Mouse (Mus musculus) layer of hippocampus, adult 2 months (tissue): ENCODE measurements around the gene Pfkp. TPM values are rescaled to one million over a fixed set of nuclear protein-coding genes. Genes with fewer than 3 reads are reported as not detected.
A peak's percentile ranks its signal among the peaks of the same experiment; 100 is the strongest.

Experiments
- DNase-seq, 2 experiments: peaks; one replicate each; pipeline ENCODE4 v3.0.0; 2022; ENCODE audit warnings: low spot score in 2 of 2
- H3K27ac ChIP-seq: fragments of 200-600 bp; 2 replicates; pipeline ENCODE4 v1.8.1; 2022
- H3K4me3 ChIP-seq: fragments of 200-600 bp; 2 replicates; pipeline ENCODE4 v1.8.1; 2022; ENCODE audit warnings: mild to moderate bottlenecking
- CTCF ChIP-seq: fragments of 200-600 bp; conservative IDR thresholded peaks from 2 replicates; pipeline ENCODE4 v1.8.1; 2022; ENCODE audit warnings: antibody characterized with exemption, mild to moderate bottlenecking, moderate library complexity
- total RNA-seq, 2 experiments: library from RNA; stranded (reverse); gene quantifications; 2 replicates each; pipeline ENCODE4 v1.2.3; 2021

Pfkp gene
- total RNA-seq, 2 experiments from 2014 or later = 210 to 212 TPM

GRCm38 (mm10) chr13:6633524-6633923, 15.1 kb downstream of the Pfkp start:
- DNase-seq = no peak
- no peak overlapping the region for H3K4me3 ChIP-seq
- TF ChIP-seq CTCF = no peak
- H3K27ac ChIP-seq = no peak overlapping the region

GRCm38 (mm10) chr13:6632935-6633334, 15.6 kb downstream of the Pfkp start:
- no peak for TF ChIP-seq CTCF
- H3K4me3 ChIP-seq = no peak overlapping the region
- no peak overlapping the region for H3K27ac ChIP-seq
- DNase-seq = no peak

- H3K27ac ChIP-seq = no peak overlapping the region
- no peak for TF ChIP-seq CTCF
- DNase-seq = no peak
These were observed 16.1 kb downstream of the Pfkp start for GRCm38 (mm10) chr13:6632513-6632912.

GRCm38 (mm10) chr13:6631772-6632510, 16.6 kb downstream of the Pfkp start:
- TF ChIP-seq CTCF = no peak
- DNase-seq = no peak
- Histone ChIP-seq H3K27ac (peak overlapping the region; percentile 41; the same call in 1 of the 2 replicates), H3K4me3 (no peak overlapping the region)

More at GRCm38 (mm10) chr13:6632513-6632912, 16.1 kb downstream of the Pfkp start:
- no peak overlapping the region for H3K4me3 ChIP-seq

- no peak for TF ChIP-seq CTCF
- DNase-seq = peak in 1 of 2 experiments; percentile 34
- H3K27ac ChIP-seq = peak overlapping the region; percentile 67; the same call in 1 of the 2 replicates
- no peak overlapping the region for H3K4me3 ChIP-seq
These were observed 17.9 kb downstream of the Pfkp start for GRCm38 (mm10) chr13:6630660-6631059.

- no peak for DNase-seq
- Histone ChIP-seq H3K27ac (peak overlapping the region; percentile 0; the same call in 1 of the 2 replicates), H3K4me3 (no peak overlapping the region)
- no peak for TF ChIP-seq CTCF
These were observed 18.6 kb downstream of the Pfkp start for GRCm38 (mm10) chr13:6629927-6630326.

- no peak overlapping the region for H3K4me3 ChIP-seq
- DNase-seq = no peak
- no peak for TF ChIP-seq CTCF
These were observed 19.4 kb downstream of the Pfkp start for GRCm38 (mm10) chr13:6628998-6629764.

GRCm38 (mm10) chr13:6628261-6628660, 20.3 kb downstream of the Pfkp start:
- Histone ChIP-seq H3K4me3 (no peak overlapping the region), H3K27ac (no peak overlapping the region)
- no peak for DNase-seq
- no peak for TF ChIP-seq CTCF

More at GRCm38 (mm10) chr13:6628998-6629764, 19.4 kb downstream of the Pfkp start:
- no peak overlapping the region; the same call in 1 of the 2 replicates for H3K27ac ChIP-seq

- TF ChIP-seq CTCF = peak; percentile 63
- no peak for DNase-seq
- Histone ChIP-seq H3K27ac (no peak overlapping the region), H3K4me3 (no peak overlapping the region)
These were observed 21.2 kb downstream of the Pfkp start for GRCm38 (mm10) chr13:6627352-6627751.

- TF ChIP-seq CTCF = no peak
- no peak overlapping the region for H3K4me3 ChIP-seq
- DNase-seq = no peak
- 0 out of 2 replicates have a peak overlapping the region, but pooled peaks have one; percentile 0 for H3K27ac ChIP-seq
These were observed 22.0 kb downstream of the Pfkp start for GRCm38 (mm10) chr13:6626508-6627114.

- Histone ChIP-seq H3K27ac (no peak overlapping the region), H3K4me3 (no peak overlapping the region)
- TF ChIP-seq CTCF = no peak
- no peak for DNase-seq
These were observed 22.6 kb downstream of the Pfkp start for GRCm38 (mm10) chr13:6625942-6626341.

GRCm38 (mm10) chr13:6624604-6625003, 24.0 kb downstream of the Pfkp start:
- TF ChIP-seq CTCF = no peak
- no peak for DNase-seq
- H3K27ac ChIP-seq = no peak overlapping the region
- H3K4me3 ChIP-seq = no peak overlapping the region

GRCm38 (mm10) chr13:6624121-6624520, 24.5 kb downstream of the Pfkp start:
- no peak for TF ChIP-seq CTCF
- no peak for DNase-seq
- H3K27ac ChIP-seq = no peak overlapping the region
- H3K4me3 ChIP-seq = no peak overlapping the region
